Mouse (Mus musculus) midbrain, embryonic 16.5 days (tissue): ENCODE measurements around the gene Pxt1. TPM values are rescaled to one million over a fixed set of nuclear protein-coding genes. Genes with fewer than 3 reads are reported as not detected.

Source experiments
- ATAC-seq: fragments of 200-750 bp; cut with Nextera tagmentation; 2 replicates; pipeline ENCODE4 v1.8.0; 2017; ENCODE audit warnings: moderate TSS enrichment
- H3K27ac ChIP-seq: fragments of 300-500 bp; sonication (generic); 2 replicates; pipeline ENCODE4 v1.5.1; 2014; ENCODE audit warnings: mild to moderate bottlenecking, low read length, mixed read lengths
- H3K27me3 ChIP-seq: fragments of 300-500 bp; sonication (generic); 2 replicates; pipeline ENCODE4 v1.6.1; 2014; ENCODE audit warnings: low read depth, low read length, mixed read lengths; ENCODE audit not compliant: control insufficient read depth, insufficient read depth
- H3K36me3 ChIP-seq: fragments of 300-500 bp; sonication (generic); 2 replicates; pipeline ENCODE4 v1.6.1; 2014; ENCODE audit warnings: mild to moderate bottlenecking, low read length, moderate library complexity, mixed read lengths; ENCODE audit not compliant: control insufficient read depth, insufficient read depth
- H3K4me1 ChIP-seq: fragments of 300-500 bp; sonication (generic); 2 replicates; pipeline ENCODE4 v1.6.1; 2014; ENCODE audit warnings: mild to moderate bottlenecking, low read length, mixed read lengths; ENCODE audit not compliant: control insufficient read depth, insufficient read depth
- H3K4me2 ChIP-seq: fragments of 300-500 bp; sonication (generic); 2 replicates; pipeline ENCODE4 v1.6.1; 2014; ENCODE audit warnings: mild to moderate bottlenecking, low read length, mixed read lengths
- H3K4me3 ChIP-seq: fragments of 300-500 bp; sonication (generic); 2 replicates; pipeline ENCODE4 v1.5.1; 2014; ENCODE audit warnings: low read depth, mild to moderate bottlenecking, low read length, moderate library complexity, mixed read lengths
- H3K9ac ChIP-seq: fragments of 300-500 bp; sonication (generic); 2 replicates; pipeline ENCODE4 v1.6.1; 2014; ENCODE audit warnings: low read depth, low read length, mixed read lengths
- H3K9me3 ChIP-seq: fragments of 300-500 bp; sonication (generic); replicated peaks from 2 replicates; pipeline ENCODE4 v1.6.1; 2014; ENCODE audit warnings: mild to moderate bottlenecking, low read length, mixed read lengths; ENCODE audit not compliant: control insufficient read depth, poor library complexity, severe bottlenecking
- WGBS: fragments of 180-500 bp; shearing (Covaris S2); extraction: QIAGEN DNeasy Blood & Tissue Kit; methylation state at CpG from one replicate; pipeline ENCODE4 v1.1.7; 2014; 5-methylcytosine and 5-hydroxymethylcytosine counted together
- polyA plus RNA-seq: library from polyadenylated mRNA; unstranded; fragments of >200 nt; fragmentation: Nextera tagmentation; extraction: Ambion mirVana; gene quantifications from 2 replicates; pipeline ENCODE4 v1.2.1, GENCODE M21; 2015

Gene Pxt1
- polyA plus RNA-seq, 1 experiment from 2014 or later = not detected

- Histone ChIP-seq H3K4me1 (peaks cover 19% of the 10 kb centered on the region), H3K36me3 (no peaks in the 10 kb centered on the region), H3K9me3 (no peaks in the 10 kb centered on the region), H3K27ac (peak overlapping the region; percentile 56; the same call in 1 of the 2 replicates), H3K9ac (peak overlapping the region; percentile 93), H3K4me3 (peak overlapping the region; percentile 73), H3K27me3 (no peaks in the 10 kb centered on the region), H3K4me2 (peak overlapping the region; percentile 82)
- no peak for ATAC-seq
- WGBS = 23% methylated on average over 9 of the region's 9 CpGs
Observed at GRCm38 (mm10) chr17:28953251-28953650, 9.6 kb upstream of the Pxt1 start.

- H3K4me3 ChIP-seq = peak within 1 kb of the TSS; percentile 73
- H3K4me1 ChIP-seq = peaks cover 19% of the 10 kb centered on the region
- no peaks in the 10 kb centered on the region; the same call in 1 of the 2 replicates for H3K9me3 ChIP-seq
- peak; percentile 92 for ATAC-seq
- H3K27ac ChIP-seq = peak within 1 kb of the TSS; percentile 97
- peak within 1 kb of the TSS; percentile 93 for H3K9ac ChIP-seq
- peak within 1 kb of the TSS; percentile 82 for H3K4me2 ChIP-seq
- no peaks in the 10 kb centered on the region for H3K36me3 ChIP-seq
- WGBS = under 1% methylated on average over 62 of the region's 80 CpGs
- no peaks in the 10 kb centered on the region for H3K27me3 ChIP-seq
Observed at GRCm38 (mm10) chr17:28951831-28952799, 8.5 kb upstream of the Pxt1 start, which contains the start of gene Kctd20. Gene Kctd20, plus strand, starts transcription at chr17:28951950.

- 82% methylated on average over 4 of the region's 4 CpGs for WGBS
- H3K27me3 ChIP-seq = no peaks in the 10 kb centered on the region
- H3K36me3 ChIP-seq = no peaks in the 10 kb centered on the region
- no peak overlapping the region for H3K4me3 ChIP-seq
- peaks cover 19% of the 10 kb centered on the region for H3K4me1 ChIP-seq
- H3K4me2 ChIP-seq = no peak overlapping the region
- no peaks in the 10 kb centered on the region; the same call in 1 of the 2 replicates for H3K9me3 ChIP-seq
- ATAC-seq = no peak
- no peak overlapping the region for H3K27ac ChIP-seq
- H3K9ac ChIP-seq = no peak overlapping the region
Observed at GRCm38 (mm10) chr17:28950751-28951150, 7.1 kb upstream of the Pxt1 start.

GRCm38 (mm10) chr17:28948661-28949060 is 5.0 kb upstream of the Pxt1 start:
- Histone ChIP-seq H3K4me3 (no peak overlapping the region), H3K27ac (no peak overlapping the region), H3K4me2 (no peak overlapping the region), H3K9ac (no peak overlapping the region), H3K9me3 (no peaks in the 10 kb centered on the region; the same call in 1 of the 2 replicates), H3K36me3 (no peaks in the 10 kb centered on the region), H3K27me3 (no peaks in the 10 kb centered on the region), H3K4me1 (peaks cover 10% of the 10 kb centered on the region)
- 81% methylated on average over 4 of the region's 4 CpGs for WGBS
- ATAC-seq = no peak

GRCm38 (mm10) chr17:28947011-28947939 is 3.6 kb upstream of the Pxt1 start:
- Histone ChIP-seq H3K27ac (no peak overlapping the region), H3K27me3 (no peaks in the 10 kb centered on the region), H3K9me3 (no peaks in the 10 kb centered on the region; the same call in 1 of the 2 replicates), H3K4me3 (no peak overlapping the region), H3K4me1 (peaks cover 6% of the 10 kb centered on the region; the same call in 1 of the 2 replicates), H3K9ac (no peak overlapping the region), H3K4me2 (no peak overlapping the region), H3K36me3 (no peaks in the 10 kb centered on the region)
- WGBS = 93% methylated on average over 19 of the region's 19 CpGs
- ATAC-seq = no peak

GRCm38 (mm10) chr17:28944481-28944880 is 841 bp upstream of the Pxt1 start:
- ATAC-seq = no peak
- H3K27me3 ChIP-seq = no peaks in the 10 kb centered on the region
- no peaks in the 10 kb centered on the region for H3K4me1 ChIP-seq
- H3K4me2 ChIP-seq = no peak overlapping the region
- no peaks in the 10 kb centered on the region; the same call in 1 of the 2 replicates for H3K9me3 ChIP-seq
- H3K4me3 ChIP-seq = no peak overlapping the region
- H3K36me3 ChIP-seq = no peaks in the 10 kb centered on the region
- no peak overlapping the region for H3K9ac ChIP-seq
- 92% methylated on average over 7 of the region's 7 CpGs for WGBS
- no peak overlapping the region for H3K27ac ChIP-seq

- 64% methylated on average over 10 of the region's 11 CpGs for WGBS
- H3K4me1 ChIP-seq = no peaks in the 10 kb centered on the region
Observed at GRCm38 (mm10) chr17:28942101-28942500, 1.5 kb downstream of the Pxt1 start.

GRCm38 (mm10) chr17:28940776-28941555 is 2.7 kb downstream of the Pxt1 start:
- 87% methylated on average over 25 of the region's 25 CpGs for WGBS
- Histone ChIP-seq H3K27me3 (no peaks in the 10 kb centered on the region), H3K4me3 (no peak overlapping the region), H3K9ac (no peak overlapping the region), H3K4me1 (no peaks in the 10 kb centered on the region), H3K27ac (no peak overlapping the region), H3K9me3 (no peaks in the 10 kb centered on the region), H3K4me2 (no peak overlapping the region), H3K36me3 (no peaks in the 10 kb centered on the region)
- no peak for ATAC-seq

More at GRCm38 (mm10) chr17:28942101-28942500, 1.5 kb downstream of the Pxt1 start:
- H3K9me3 ChIP-seq = no peaks in the 10 kb centered on the region
- no peaks in the 10 kb centered on the region for H3K36me3 ChIP-seq
- H3K27me3 ChIP-seq = no peaks in the 10 kb centered on the region
- no peak overlapping the region for H3K9ac ChIP-seq
- no peak overlapping the region for H3K4me3 ChIP-seq
- H3K4me2 ChIP-seq = no peak overlapping the region
- ATAC-seq = no peak
- no peak overlapping the region for H3K27ac ChIP-seq
